Mouse (Mus musculus): Measurements from ENCODE around the gene Car15. TPM values are rescaled to one million over a fixed set of nuclear protein-coding genes. Genes with fewer than 3 reads are reported as not detected.

The Car15 gene
- total RNA-seq, 1 experiment, result 2.4 TPM

GRCm38 (mm10) chr16:17842437-17842836 lies 4.3 kb upstream of the Car15 start:
- no peaks in the 10 kb centered on the region for H3K9me3 ChIP-seq (ENCODE audit: control insufficient read depth, insufficient read depth, low read depth, low read length)
- H3K36me3 ChIP-seq (ENCODE audit: control insufficient read depth, insufficient read depth, low read length, poor library complexity, severe bottlenecking), result peaks cover 42% of the 10 kb centered on the region
- H3K27ac ChIP-seq (ENCODE audit: insufficient read depth, low read depth, low read length, poor library complexity, severe bottlenecking), result no peak overlapping the region
- no peak overlapping the region for H3K9ac ChIP-seq (ENCODE audit: insufficient read depth, low read depth, low read length, poor library complexity, severe bottlenecking)
- DNase-seq (ENCODE audit: low read depth, low spot score), result no peak
- in situ Hi-C loops (cut with MboI; ENCODE audit: low sequenced_read_pairs in 2 of 2, unreplicated experiment in 2 of 2), result no loop called here
- no peaks in the 10 kb centered on the region for H3K4me1 ChIP-seq (ENCODE audit: control insufficient read depth in 2 of 2, insufficient read depth in 2 of 2, low read length in 2 of 2, poor library complexity in 1 of 2)
- TF ChIP-seq ZC3H11A (IDR thresholded peaks at IDR 0.05; ENCODE audit: borderline replicate concordance, low read depth, low read length) (no peak), HCFC1 (IDR thresholded peaks at IDR 0.05; ENCODE audit: borderline replicate concordance, insufficient read depth, low read length) (no peak), CHD2 (IDR thresholded peaks at IDR 0.05; ENCODE audit: low read depth, low read length) (no peak), MAFK (IDR thresholded peaks at IDR 0.05; ENCODE audit: insufficient read depth, low read depth, low read length) (no peak), ZNF384 (IDR thresholded peaks at IDR 0.05; ENCODE audit: low read depth, low read length) (no peak)
- H3K4me3 ChIP-seq (ENCODE audit: insufficient read depth in 1 of 2, low read depth in 1 of 2, low read length in 2 of 2, poor library complexity in 1 of 2, severe bottlenecking in 1 of 2), result no peak overlapping the region

- no peak for TF ChIP-seq MAFK (IDR thresholded peaks at IDR 0.05; ENCODE audit: insufficient read depth, low read depth, low read length)
- no peak for TF ChIP-seq ZNF384 (IDR thresholded peaks at IDR 0.05; ENCODE audit: low read depth, low read length)
- TF ChIP-seq ZC3H11A (IDR thresholded peaks at IDR 0.05; ENCODE audit: borderline replicate concordance, low read depth, low read length), result no peak
- TF ChIP-seq HCFC1 (IDR thresholded peaks at IDR 0.05; ENCODE audit: borderline replicate concordance, insufficient read depth, low read length), result no peak
- no peak for TF ChIP-seq CHD2 (IDR thresholded peaks at IDR 0.05; ENCODE audit: low read depth, low read length)
- in situ Hi-C loops (cut with MboI; ENCODE audit: low sequenced_read_pairs in 2 of 2, unreplicated experiment in 2 of 2), result no loop called here
- Histone ChIP-seq H3K9ac (ENCODE audit: insufficient read depth, low read depth, low read length, poor library complexity, severe bottlenecking) (no peak overlapping the region), H3K36me3 (ENCODE audit: control insufficient read depth, insufficient read depth, low read length, poor library complexity, severe bottlenecking) (peaks cover 35% of the 10 kb centered on the region), H3K4me3 (ENCODE audit: insufficient read depth in 1 of 2, low read depth in 1 of 2, low read length in 2 of 2, poor library complexity in 1 of 2, severe bottlenecking in 1 of 2) (no peak overlapping the region), H3K4me1 (ENCODE audit: control insufficient read depth in 2 of 2, insufficient read depth in 2 of 2, low read length in 2 of 2, poor library complexity in 1 of 2) (no peaks in the 10 kb centered on the region), H3K9me3 (ENCODE audit: control insufficient read depth, insufficient read depth, low read depth, low read length) (no peaks in the 10 kb centered on the region), H3K27ac (ENCODE audit: insufficient read depth, low read depth, low read length, poor library complexity, severe bottlenecking) (no peak overlapping the region)
- DNase-seq (ENCODE audit: low read depth, low spot score), result no peak
Observed at GRCm38 (mm10) chr16:17839976-17840375, 1.8 kb upstream of the Car15 start.

- Histone ChIP-seq H3K27ac (ENCODE audit: insufficient read depth, low read depth, low read length, poor library complexity, severe bottlenecking) (no peak overlapping the region), H3K9me3 (ENCODE audit: control insufficient read depth, insufficient read depth, low read depth, low read length) (no peaks in the 10 kb centered on the region), H3K9ac (ENCODE audit: insufficient read depth, low read depth, low read length, poor library complexity, severe bottlenecking) (no peak overlapping the region), H3K36me3 (ENCODE audit: control insufficient read depth, insufficient read depth, low read length, poor library complexity, severe bottlenecking) (no peaks in the 10 kb centered on the region), H3K4me3 (ENCODE audit: insufficient read depth in 1 of 2, low read depth in 1 of 2, low read length in 2 of 2, poor library complexity in 1 of 2, severe bottlenecking in 1 of 2) (no peak overlapping the region), H3K4me1 (ENCODE audit: control insufficient read depth in 2 of 2, insufficient read depth in 2 of 2, low read length in 2 of 2, poor library complexity in 1 of 2) (no peaks in the 10 kb centered on the region)
- TF ChIP-seq ZNF384 (IDR thresholded peaks at IDR 0.05; ENCODE audit: low read depth, low read length) (no peak), ZC3H11A (IDR thresholded peaks at IDR 0.05; ENCODE audit: borderline replicate concordance, low read depth, low read length) (no peak), HCFC1 (IDR thresholded peaks at IDR 0.05; ENCODE audit: borderline replicate concordance, insufficient read depth, low read length) (no peak), MAFK (IDR thresholded peaks at IDR 0.05; ENCODE audit: insufficient read depth, low read depth, low read length) (no peak), CHD2 (IDR thresholded peaks at IDR 0.05; ENCODE audit: low read depth, low read length) (no peak)
- in situ Hi-C loops (cut with MboI; ENCODE audit: low sequenced_read_pairs in 2 of 2, unreplicated experiment in 2 of 2), result no loop called here
- DNase-seq (ENCODE audit: low read depth, low spot score), result no peak
Observed at GRCm38 (mm10) chr16:17835481-17835880, 2.7 kb downstream of the Car15 start.

- Histone ChIP-seq H3K36me3 (ENCODE audit: control insufficient read depth, insufficient read depth, low read length, poor library complexity, severe bottlenecking) (no peaks in the 10 kb centered on the region), H3K9me3 (ENCODE audit: control insufficient read depth, insufficient read depth, low read depth, low read length) (no peaks in the 10 kb centered on the region), H3K27ac (ENCODE audit: insufficient read depth, low read depth, low read length, poor library complexity, severe bottlenecking) (no peak overlapping the region), H3K9ac (ENCODE audit: insufficient read depth, low read depth, low read length, poor library complexity, severe bottlenecking) (no peak overlapping the region), H3K4me1 (ENCODE audit: control insufficient read depth in 2 of 2, insufficient read depth in 2 of 2, low read length in 2 of 2, poor library complexity in 1 of 2) (no peaks in the 10 kb centered on the region), H3K4me3 (ENCODE audit: insufficient read depth in 1 of 2, low read depth in 1 of 2, low read length in 2 of 2, poor library complexity in 1 of 2, severe bottlenecking in 1 of 2) (peak overlapping the region in 1 of 2 experiments; percentile 71; a peak in 1 of 4 replicates)
- TF ChIP-seq MAFK (IDR thresholded peaks at IDR 0.05; ENCODE audit: insufficient read depth, low read depth, low read length) (no peak), CHD2 (IDR thresholded peaks at IDR 0.05; ENCODE audit: low read depth, low read length) (no peak), HCFC1 (IDR thresholded peaks at IDR 0.05; ENCODE audit: borderline replicate concordance, insufficient read depth, low read length) (no peak), ZC3H11A (IDR thresholded peaks at IDR 0.05; ENCODE audit: borderline replicate concordance, low read depth, low read length) (no peak), ZNF384 (IDR thresholded peaks at IDR 0.05; ENCODE audit: low read depth, low read length) (no peak)
- DNase-seq (ENCODE audit: low read depth, low spot score), result no peak
- in situ Hi-C loops (cut with MboI; ENCODE audit: low sequenced_read_pairs in 2 of 2, unreplicated experiment in 2 of 2), result no loop called here
Observed at GRCm38 (mm10) chr16:17834543-17834942, 3.6 kb downstream of the Car15 start.
